ENCODE assay signal across 17 mouse cellular contexts in the genomic region with DNA sequence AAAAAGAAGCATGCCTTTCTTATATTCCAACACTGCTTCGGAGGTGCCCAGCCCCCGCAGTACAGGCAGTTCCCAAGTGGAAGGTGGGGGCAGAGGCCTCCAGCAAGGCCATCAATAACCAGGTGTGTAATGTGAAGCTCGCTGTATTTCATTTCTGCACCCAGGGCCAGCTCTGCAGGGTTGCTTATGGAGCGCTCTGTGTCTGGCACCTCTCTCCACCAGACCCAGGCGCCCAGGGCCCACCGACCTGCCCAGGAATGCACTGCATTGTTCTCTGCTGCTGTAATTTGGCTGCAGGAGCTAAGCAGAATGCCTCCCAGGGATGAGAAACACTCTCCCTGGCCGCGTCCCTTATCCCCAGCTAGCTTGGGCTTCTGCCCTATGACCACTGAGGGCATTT. TPM values are rescaled to one million over a fixed set of nuclear protein-coding genes. Genes with fewer than 3 reads are reported as not detected.
DNase-seq lines count a peak whose midpoint lies in the region; ATAC-seq and TF ChIP-seq lines count a peak whose summit lies in the region.
"Had no signal": no experiment of that assay in that cellular context is flagged by ENCODE, and none has a peak within 500 bp of the region (broad histone marks: within the 10 kb centered on the region; RNA-seq: fewer than 3 reads in every experiment).

No protein-coding gene starts in this region.

- H3K36me3 ChIP-seq in forebrain, embryonic 10.5 days (replicated peaks): peaks cover 60% of the 10 kb centered on the region
- H3K36me3 ChIP-seq in forebrain, postnatal 0 days (ENCODE audit: insufficient read depth): peaks cover 15% of the 10 kb centered on the region
- peaks cover 11% of the 10 kb centered on the region for H3K36me3 ChIP-seq in intestine, embryonic 15.5 days
- H3K36me3 ChIP-seq in intestine, embryonic 16.5 days (ENCODE audit: control insufficient read depth, insufficient read depth, low read length): 0 out of 2 replicates have a peak, but pooled peaks cover 3% of the 10 kb centered on the region
- no peaks in the 10 kb centered on the region for H3K36me3 ChIP-seq in limb, embryonic 11.5 days (ENCODE audit: control insufficient read depth, insufficient read depth, low read length)

- no peak for DNase-seq in forebrain, embryonic 10.5 days (ENCODE audit: extremely low spot score, low spot score)
- DNase-seq in forebrain, postnatal 0 days: no peak
- DNase-seq in Muller cell, postnatal 12 days (ENCODE audit: inconsistent ontology term): peak; percentile 73
- peak; percentile 61 for DNase-seq in limb, embryonic 11.5 days (ENCODE audit: low spot score)
- DNase-seq in layer of hippocampus, adult 11-12 months (ENCODE audit: low spot score): no peak
- no peak for DNase-seq in spleen, adult 12 weeks (ENCODE audit: low spot score)
- DNase-seq: cerebellum, adult 9-10 months; gastrocnemius, postnatal 36 days; kidney, adult 9 months; layer of hippocampus, postnatal 36 days; thymus, adult 18-20 months had no signal

- H3K4me3 ChIP-seq in forebrain, embryonic 10.5 days: no peak overlapping the region
- H3K4me3 ChIP-seq in forebrain, postnatal 0 days (ENCODE audit: low read depth, low read length): no peak overlapping the region
- H3K4me3 ChIP-seq in intestine, embryonic 15.5 days (replicated peaks): no peak overlapping the region
- H3K4me3 ChIP-seq in intestine, embryonic 16.5 days (ENCODE audit: low read length): no peak overlapping the region
- no peak overlapping the region for H3K4me3 ChIP-seq in limb, embryonic 11.5 days (ENCODE audit: low read depth, low read length)
- H3K4me3 ChIP-seq: embryonic facial prominence, embryonic 15.5 days; forebrain, embryonic 15.5 days had no signal

- no peaks in the 10 kb centered on the region for H3K27me3 ChIP-seq in forebrain, embryonic 10.5 days (ENCODE audit: poor library complexity, severe bottlenecking)
- no peaks in the 10 kb centered on the region for H3K27me3 ChIP-seq in forebrain, postnatal 0 days (ENCODE audit: insufficient read depth, low read length)
- H3K27me3 ChIP-seq in intestine, embryonic 15.5 days (replicated peaks): no peaks in the 10 kb centered on the region
- no peaks in the 10 kb centered on the region for H3K27me3 ChIP-seq in intestine, embryonic 16.5 days (replicated peaks; ENCODE audit: control insufficient read depth, insufficient read depth, low read length)
- no peaks in the 10 kb centered on the region for H3K27me3 ChIP-seq in limb, embryonic 11.5 days (ENCODE audit: control insufficient read depth, insufficient read depth, low read length)
- H3K27me3 ChIP-seq: embryonic facial prominence, embryonic 15.5 days; forebrain, embryonic 15.5 days had no signal

- H3K27ac ChIP-seq in forebrain, embryonic 10.5 days: peak overlapping the region; percentile 4; the same call in 1 of the 2 replicates
- H3K27ac ChIP-seq in forebrain, postnatal 0 days (ENCODE audit: low read depth, low read length): no peak overlapping the region
- no peak overlapping the region for H3K27ac ChIP-seq in intestine, embryonic 15.5 days
- no peak overlapping the region; the same call in 1 of the 2 replicates for H3K27ac ChIP-seq in intestine, embryonic 16.5 days (ENCODE audit: low read length)
- H3K27ac ChIP-seq in limb, embryonic 11.5 days (replicated peaks; ENCODE audit: low read depth, low read length): peak overlapping the region; percentile 17; the same call in 1 of the 2 replicates
- H3K27ac ChIP-seq: embryonic facial prominence, embryonic 15.5 days; forebrain, embryonic 15.5 days had no signal

- no peak for TF ChIP-seq CTCF in forebrain, postnatal 0 days (IDR thresholded peaks at IDR 0.05; ENCODE audit: low read depth)

- H3K4me1 ChIP-seq in forebrain, embryonic 10.5 days: peaks cover 34% of the 10 kb centered on the region
- no peaks in the 10 kb centered on the region for H3K4me1 ChIP-seq in forebrain, postnatal 0 days (ENCODE audit: insufficient read depth)
- peaks cover 10% of the 10 kb centered on the region; the same call in 1 of the 2 replicates for H3K4me1 ChIP-seq in intestine, embryonic 15.5 days (replicated peaks)
- H3K4me1 ChIP-seq in intestine, embryonic 16.5 days (ENCODE audit: control insufficient read depth, insufficient read depth, low read length): peaks cover 22% of the 10 kb centered on the region
- peaks cover 21% of the 10 kb centered on the region for H3K4me1 ChIP-seq in limb, embryonic 11.5 days (ENCODE audit: control insufficient read depth, insufficient read depth, low read length)

- no peaks in the 10 kb centered on the region for H3K9me3 ChIP-seq in forebrain, embryonic 10.5 days
- no peaks in the 10 kb centered on the region for H3K9me3 ChIP-seq in forebrain, postnatal 0 days (ENCODE audit: low read length)
- no peaks in the 10 kb centered on the region for H3K9me3 ChIP-seq in intestine, embryonic 15.5 days
- no peaks in the 10 kb centered on the region for H3K9me3 ChIP-seq in intestine, embryonic 16.5 days (ENCODE audit: control insufficient read depth, low read length)
- H3K9me3 ChIP-seq in limb, embryonic 11.5 days (ENCODE audit: control insufficient read depth, low read length): no peaks in the 10 kb centered on the region
- H3K9me3 ChIP-seq: embryonic facial prominence, embryonic 15.5 days; forebrain, embryonic 15.5 days had no signal

- no peak for ATAC-seq in forebrain, postnatal 0 days
- ATAC-seq in intestine, embryonic 15.5 days: peak; percentile 31; the same call in 1 of the 2 replicates
- ATAC-seq in intestine, embryonic 16.5 days: no peak
- ATAC-seq in limb, embryonic 11.5 days (ENCODE audit: insufficient number of reproducible peaks, low FRiP score, low TSS enrichment, low read depth): peak; percentile 71; the same call in 1 of the 2 replicates
- ATAC-seq: activated CD4-positive, CD25-positive, alpha-beta regulatory T cell, adult 4 months; forebrain, embryonic 15.5 days had no signal

- no peak overlapping the region for H3K4me2 ChIP-seq in forebrain, postnatal 0 days (ENCODE audit: low read depth)
- no peak overlapping the region for H3K4me2 ChIP-seq in intestine, embryonic 15.5 days (replicated peaks)
- H3K4me2 ChIP-seq in intestine, embryonic 16.5 days (ENCODE audit: low read depth, low read length): no peak overlapping the region
- H3K4me2 ChIP-seq in limb, embryonic 11.5 days (ENCODE audit: low read depth, severe bottlenecking): no peak overlapping the region; the same call in 1 of the 2 replicates
- H3K4me2 ChIP-seq: embryonic facial prominence, embryonic 15.5 days; forebrain, embryonic 15.5 days had no signal

- no peak overlapping the region for H3K9ac ChIP-seq in forebrain, postnatal 0 days
- H3K9ac ChIP-seq in intestine, embryonic 15.5 days: no peak overlapping the region
- no peak overlapping the region for H3K9ac ChIP-seq in intestine, embryonic 16.5 days (ENCODE audit: low read depth, low read length)
- no peak overlapping the region for H3K9ac ChIP-seq in limb, embryonic 11.5 days (ENCODE audit: low read length)
- H3K9ac ChIP-seq: embryonic facial prominence, embryonic 15.5 days; forebrain, embryonic 15.5 days had no signal

- 32% methylated on average over 8 of the region's 8 CpGs for WGBS in forebrain, embryonic 10.5 days
- WGBS in forebrain, postnatal 0 days: 42% methylated on average over 8 of the region's 8 CpGs
- WGBS in intestine, embryonic 15.5 days: 50% methylated on average over 8 of the region's 8 CpGs
- 54% methylated on average over 8 of the region's 8 CpGs for WGBS in intestine, embryonic 16.5 days
- 32% methylated on average over 8 of the region's 8 CpGs for WGBS in limb, embryonic 11.5 days

RNA-seq across cellular contexts. Expression of gene Wnt2b, which starts 18.4 kb away (rescaled TPM):
- 0.58 and 0.68 TPM in 2 replicates for polyA plus RNA-seq in forebrain, embryonic 10.5 days (2016; fragmentation: Nextera tagmentation; extraction: Ambion mirVana)
- total RNA-seq in forebrain, postnatal 0 days (2014; rRNA removed): 1.2 and 2.0 TPM in 2 replicates
- 0.21 and 0.47 TPM in 2 replicates for polyA plus RNA-seq in forebrain, postnatal 0 days (2015; fragmentation: Nextera tagmentation; extraction: Ambion mirVana)
- polyA plus RNA-seq in intestine, embryonic 15.5 days (2015; fragmentation: Nextera tagmentation; extraction: Ambion mirVana): 1.8 TPM in 2 replicates
- 1.3 and 1.5 TPM in 2 replicates for polyA plus RNA-seq in intestine, embryonic 16.5 days (2015; fragmentation: Nextera tagmentation; extraction: Ambion mirVana)
- polyA plus RNA-seq in limb, embryonic 11.5 days (2014; fragmentation: Nextera tagmentation; extraction: Ambion mirVana): 0.43 and 0.72 TPM in 2 replicates
- total RNA-seq: monocyte, adult 5-6 weeks had no signal

Comparison
In these comparisons a context has a peak if more than half of its experiments do, and no peak if none do; other contexts are left out.
1. H3K27ac ChIP-seq: peak in forebrain, embryonic 10.5 days (single experiment) and limb, embryonic 11.5 days (single experiment); none in forebrain, postnatal 0 days (single experiment), intestine, embryonic 15.5 days (single experiment) and intestine, embryonic 16.5 days (single experiment).
2. ATAC-seq: peak in intestine, embryonic 15.5 days (single experiment) and limb, embryonic 11.5 days (single experiment); none in forebrain, postnatal 0 days (single experiment) and intestine, embryonic 16.5 days (single experiment).
3. DNase-seq: peak in Muller cell, postnatal 12 days (single experiment) and limb, embryonic 11.5 days (single experiment); none in forebrain, embryonic 10.5 days (single experiment), forebrain, postnatal 0 days (single experiment), layer of hippocampus, adult 11-12 months (single experiment) and spleen, adult 12 weeks (single experiment).